Mouse (Mus musculus) neural tube, embryonic 11.5 days (tissue): ENCODE results near the gene Rcan2. TPM values are rescaled to one million over a fixed set of nuclear protein-coding genes. Genes with fewer than 3 reads are reported as not detected.

Source experiments
- ATAC-seq: fragments of 200-750 bp; cut with Nextera tagmentation; 2 replicates; pipeline ENCODE4 v1.8.0; 2017; ENCODE audit warnings: moderate number of reproducible peaks, mild to moderate bottlenecking, moderate TSS enrichment, moderate library complexity; ENCODE audit not compliant: insufficient read depth, low FRiP score, low TSS enrichment
- DNase-seq: peaks from one replicate; pipeline ENCODE4 v3.0.0-alpha.2; 2015; ENCODE audit warnings: low spot score
- H3K27ac ChIP-seq: fragments of 300-500 bp; sonication (generic); 2 replicates; pipeline ENCODE4 v1.5.1; 2014; ENCODE audit warnings: low read depth, mild to moderate bottlenecking, low read length
- H3K27me3 ChIP-seq: fragments of 300-500 bp; sonication (generic); 2 replicates; pipeline ENCODE4 v1.6.1; 2014; ENCODE audit warnings: mild to moderate bottlenecking, low read length, mixed read lengths; ENCODE audit not compliant: control insufficient read depth, insufficient read depth
- H3K36me3 ChIP-seq: fragments of 300-500 bp; sonication (generic); 2 replicates; pipeline ENCODE4 v1.6.1; 2014; ENCODE audit warnings: mild to moderate bottlenecking, low read length, moderate library complexity, mixed read lengths; ENCODE audit not compliant: control insufficient read depth, insufficient read depth
- H3K4me1 ChIP-seq: fragments of 300-500 bp; sonication (generic); 2 replicates; pipeline ENCODE4 v1.6.1; 2014; ENCODE audit warnings: low read length, mixed read lengths; ENCODE audit not compliant: control insufficient read depth, insufficient read depth
- H3K4me2 ChIP-seq: fragments of 300-500 bp; sonication (generic); 2 replicates; pipeline ENCODE4 v1.6.1; 2014; ENCODE audit warnings: low read depth, mild to moderate bottlenecking, moderate library complexity
- H3K4me3 ChIP-seq: fragments of 300-500 bp; sonication (generic); 2 replicates; pipeline ENCODE4 v1.5.1; 2014; ENCODE audit warnings: low read depth, low read length
- H3K9ac ChIP-seq: fragments of 300-500 bp; sonication (generic); 2 replicates; pipeline ENCODE4 v1.6.1; 2014; ENCODE audit warnings: mild to moderate bottlenecking, low read length
- H3K9me3 ChIP-seq: fragments of 300-500 bp; sonication (generic); 2 replicates; pipeline ENCODE4 v1.6.1; 2016; ENCODE audit warnings: low read length; ENCODE audit not compliant: control insufficient read depth
- WGBS: fragments of 180-500 bp; shearing (Covaris S2); extraction: QIAGEN DNeasy Blood & Tissue Kit; methylation state at CpG from one replicate; pipeline ENCODE4 v1.1.7; 2014; 5-methylcytosine and 5-hydroxymethylcytosine counted together
- polyA plus RNA-seq: library from polyadenylated mRNA; unstranded; fragments of >200 nt; fragmentation: Nextera tagmentation; extraction: Ambion mirVana; gene quantifications from 2 replicates; pipeline ENCODE4 v1.2.1, GENCODE M21; 2014

Rcan2 gene
- polyA plus RNA-seq, 1 experiment from 2014 or later: 19.7 TPM

DNA sequence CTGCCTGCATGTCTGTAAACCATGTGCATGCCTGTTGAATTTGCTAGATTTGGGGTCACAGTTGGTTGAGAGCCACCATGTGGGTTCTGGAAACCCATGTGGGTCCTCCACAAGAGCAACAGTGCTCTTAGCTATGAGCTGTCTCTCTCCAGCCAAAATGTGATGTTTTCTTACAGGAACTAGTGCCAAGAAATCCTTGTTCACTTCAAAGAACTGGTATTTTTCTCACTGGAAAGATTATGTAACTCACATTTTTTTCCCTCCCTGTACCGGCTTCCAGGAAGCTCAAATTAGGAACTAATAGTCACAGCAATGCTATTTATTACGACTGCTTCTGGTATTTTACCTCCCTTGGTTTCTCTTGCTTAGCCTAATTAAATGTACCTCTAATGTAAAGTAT lies 45.6 kb downstream of the Rcan2 start:
- no peak for ATAC-seq
- Histone ChIP-seq H3K9me3 (no peaks in the 10 kb centered on the region), H3K36me3 (no peaks in the 10 kb centered on the region), H3K4me1 (no peaks in the 10 kb centered on the region), H3K9ac (no peak overlapping the region), H3K27me3 (no peaks in the 10 kb centered on the region), H3K4me2 (no peak overlapping the region), H3K27ac (no peak overlapping the region), H3K4me3 (no peak overlapping the region)
- 81% methylated on average over 2 of the region's 2 CpGs for WGBS
- DNase-seq: no peak

DNA sequence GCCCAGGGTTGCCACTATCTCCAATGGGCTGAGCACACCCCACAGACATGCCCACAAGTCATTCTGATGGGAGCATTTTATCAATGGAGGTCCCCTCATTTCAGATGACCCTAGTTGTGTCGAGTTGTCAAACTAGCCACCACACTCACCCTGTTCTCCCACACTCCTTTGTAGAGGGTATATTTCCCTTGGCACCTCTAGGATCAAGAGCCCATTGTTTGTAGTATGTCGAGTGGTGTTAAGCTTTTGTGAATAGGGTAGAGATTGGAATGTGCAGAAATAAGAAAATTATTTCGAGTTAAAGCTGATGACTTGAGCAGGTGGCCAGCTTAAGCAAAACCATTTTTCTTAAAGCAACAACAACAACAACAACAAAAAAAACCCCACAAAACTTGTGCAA lies 47.8 kb downstream of the Rcan2 start:
- H3K4me1 ChIP-seq: no peaks in the 10 kb centered on the region
- no peaks in the 10 kb centered on the region for H3K36me3 ChIP-seq
- no peaks in the 10 kb centered on the region for H3K27me3 ChIP-seq
- 80% methylated on average over 3 of the region's 3 CpGs for WGBS
- no peaks in the 10 kb centered on the region for H3K9me3 ChIP-seq
- ATAC-seq (no peak), DNase-seq (no peak)
- H3K4me3 ChIP-seq: no peak overlapping the region
- no peak overlapping the region for H3K27ac ChIP-seq
- H3K4me2 ChIP-seq: no peak overlapping the region
- H3K9ac ChIP-seq: no peak overlapping the region

DNA sequence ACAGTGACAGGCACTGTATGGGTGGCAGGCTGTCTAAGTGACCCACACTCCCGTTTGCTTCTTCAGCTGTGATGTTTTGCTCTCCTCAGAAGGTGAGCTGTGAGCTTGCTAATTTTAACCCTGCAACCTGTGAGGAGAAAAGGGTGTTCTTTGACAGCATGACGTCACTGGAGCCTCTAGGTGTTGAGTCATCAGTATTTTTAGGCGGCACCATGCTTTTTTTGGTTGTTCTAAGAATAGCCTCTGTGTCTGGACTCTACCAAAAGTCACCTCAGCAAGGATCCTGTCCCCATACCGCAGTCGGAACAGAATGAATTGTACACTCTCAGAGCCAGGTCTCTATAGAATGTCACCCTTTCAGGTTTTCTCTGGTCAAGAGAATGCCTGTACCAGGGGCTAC lies 54.0 kb downstream of the Rcan2 start:
- no peak for ATAC-seq
- Histone ChIP-seq H3K9me3 (no peaks in the 10 kb centered on the region), H3K36me3 (no peaks in the 10 kb centered on the region), H3K27me3 (no peaks in the 10 kb centered on the region), H3K27ac (no peak overlapping the region), H3K9ac (no peak overlapping the region), H3K4me1 (no peaks in the 10 kb centered on the region), H3K4me3 (no peak overlapping the region), H3K4me2 (no peak overlapping the region)
- 85% methylated on average over 5 of the region's 5 CpGs for WGBS
- DNase-seq: no peak

DNA sequence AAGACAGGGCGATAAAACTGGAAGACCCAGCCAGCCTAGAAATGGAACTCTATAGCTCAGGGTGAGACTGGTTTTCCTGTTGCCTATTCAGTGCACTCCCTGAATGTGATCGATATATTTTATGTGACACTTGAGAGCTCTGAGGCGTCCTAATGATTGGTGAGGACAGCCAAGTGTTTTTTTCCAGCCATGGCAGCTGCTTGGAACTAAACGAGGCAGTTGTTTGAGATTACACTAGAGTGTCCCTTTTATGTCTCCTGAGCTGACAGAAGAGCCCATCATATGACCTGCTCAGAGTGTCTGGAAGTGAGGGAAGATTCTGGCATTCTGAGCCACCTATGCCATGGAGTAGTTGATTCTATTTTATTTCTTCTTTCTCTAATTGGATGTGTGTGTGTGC lies 54.9 kb downstream of the Rcan2 start:
- ATAC-seq (no peak), DNase-seq (no peak)
- Histone ChIP-seq H3K27ac (no peak overlapping the region), H3K27me3 (no peaks in the 10 kb centered on the region), H3K9me3 (no peaks in the 10 kb centered on the region), H3K4me3 (no peak overlapping the region), H3K4me1 (no peaks in the 10 kb centered on the region), H3K36me3 (no peaks in the 10 kb centered on the region), H3K4me2 (no peak overlapping the region), H3K9ac (no peak overlapping the region)
- 58% methylated on average over 4 of the region's 4 CpGs for WGBS

DNA sequence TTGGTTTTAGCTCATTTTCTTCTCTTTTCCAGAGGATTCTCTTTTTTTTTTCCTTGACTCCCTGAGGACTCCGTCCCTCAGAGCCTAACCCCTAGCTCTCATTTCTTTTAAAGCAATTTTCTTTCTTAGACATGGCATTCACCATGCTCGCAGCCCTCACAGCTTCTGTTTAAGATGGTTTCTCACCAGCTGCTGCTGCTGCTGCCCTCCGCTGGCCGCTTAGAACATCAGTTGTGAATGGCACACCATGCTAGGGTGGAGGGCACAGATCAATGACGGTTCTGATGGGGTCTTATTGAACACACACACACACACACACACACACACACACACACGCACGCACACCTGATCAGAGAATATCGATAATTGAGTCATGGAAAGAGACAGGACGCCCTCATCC lies 67.7 kb downstream of the Rcan2 start:
- Histone ChIP-seq H3K36me3 (no peaks in the 10 kb centered on the region), H3K9me3 (no peaks in the 10 kb centered on the region), H3K4me1 (no peaks in the 10 kb centered on the region), H3K9ac (no peak overlapping the region), H3K4me3 (no peak overlapping the region), H3K27ac (no peak overlapping the region), H3K4me2 (no peak overlapping the region), H3K27me3 (no peaks in the 10 kb centered on the region)
- DNase-seq: no peak
- 88% methylated on average over 9 of the region's 9 CpGs for WGBS
- ATAC-seq: no peak

DNA sequence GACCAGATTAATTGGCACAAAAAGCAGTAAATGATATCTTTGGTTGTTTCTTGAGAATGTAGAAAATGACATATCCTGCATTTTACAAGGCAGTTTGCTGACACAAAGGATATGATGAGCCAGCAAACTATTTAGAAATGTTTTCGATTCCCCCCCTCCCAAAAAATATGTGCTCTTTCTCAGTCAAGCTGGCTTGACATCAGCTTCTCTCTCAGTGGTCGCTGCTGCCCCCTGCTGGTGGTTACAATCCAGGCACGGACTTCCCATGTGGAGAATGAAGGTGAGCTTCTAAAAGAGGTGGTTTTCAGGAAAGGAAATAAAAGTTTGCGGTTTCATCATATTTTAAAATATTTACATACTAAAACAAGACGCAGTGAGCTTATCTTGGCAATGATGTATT lies 68.5 kb downstream of the Rcan2 start:
- DNase-seq: peak; percentile 70
- no peak overlapping the region for H3K4me3 ChIP-seq
- no peaks in the 10 kb centered on the region for H3K36me3 ChIP-seq
- no peaks in the 10 kb centered on the region for H3K4me1 ChIP-seq
- no peaks in the 10 kb centered on the region for H3K9me3 ChIP-seq
- ATAC-seq: no peak
- H3K27me3 ChIP-seq: no peaks in the 10 kb centered on the region
- no peak overlapping the region for H3K27ac ChIP-seq
- WGBS: 25% methylated on average over 5 of the region's 5 CpGs
- no peak overlapping the region for H3K4me2 ChIP-seq
- H3K9ac ChIP-seq: no peak overlapping the region

DNA sequence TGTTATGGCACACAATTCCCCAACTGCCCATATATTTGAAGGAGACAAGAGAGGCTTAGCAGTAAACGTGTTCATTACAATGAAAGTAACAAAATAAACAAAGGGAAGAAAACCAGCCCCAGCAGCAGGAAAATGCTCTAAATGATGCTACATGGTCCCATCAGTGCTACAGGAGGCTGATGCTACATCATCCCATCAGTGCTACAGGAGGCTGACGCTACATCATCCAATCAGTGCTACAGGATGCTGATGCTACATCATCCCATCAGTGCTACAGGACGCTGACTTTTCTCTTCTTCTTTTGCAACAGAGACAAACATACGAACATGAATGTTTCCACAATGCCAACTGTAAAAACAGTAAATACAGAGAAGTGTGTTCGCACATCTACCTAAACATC lies 73.3 kb downstream of the Rcan2 start:
- Histone ChIP-seq H3K27ac (no peak overlapping the region), H3K9me3 (no peaks in the 10 kb centered on the region), H3K9ac (no peak overlapping the region), H3K4me3 (no peak overlapping the region), H3K27me3 (no peaks in the 10 kb centered on the region), H3K4me2 (no peak overlapping the region), H3K4me1 (no peaks in the 10 kb centered on the region), H3K36me3 (no peaks in the 10 kb centered on the region)
- DNase-seq (no peak), ATAC-seq (no peak)
- 83% methylated on average over 5 of the region's 5 CpGs for WGBS

DNA sequence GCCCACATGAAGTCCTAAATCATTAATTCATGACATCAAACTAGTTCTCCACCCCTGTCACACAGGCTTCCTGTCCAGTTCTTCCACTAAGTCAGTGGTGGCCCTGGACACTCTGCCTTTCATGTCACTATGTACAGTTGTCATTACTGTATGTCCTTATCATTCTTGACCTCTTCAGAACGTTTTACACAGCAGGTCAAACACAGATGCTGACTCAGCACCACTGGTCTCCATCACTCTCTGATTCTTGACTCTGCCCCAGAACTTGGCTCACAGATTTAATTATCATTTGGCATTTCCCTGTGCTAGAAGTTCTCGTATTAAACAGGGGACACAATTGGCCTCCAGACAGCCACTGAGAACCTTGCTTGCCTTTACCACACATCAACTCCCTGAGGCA lies 76.3 kb downstream of the Rcan2 start:
- Histone ChIP-seq H3K9me3 (no peaks in the 10 kb centered on the region), H3K27me3 (no peaks in the 10 kb centered on the region), H3K27ac (no peak overlapping the region), H3K4me3 (no peak overlapping the region), H3K4me2 (no peak overlapping the region), H3K36me3 (no peaks in the 10 kb centered on the region), H3K4me1 (no peaks in the 10 kb centered on the region), H3K9ac (no peak overlapping the region)
- WGBS: 66% methylated on average over 2 of the region's 2 CpGs
- DNase-seq: no peak
- ATAC-seq: no peak

DNA sequence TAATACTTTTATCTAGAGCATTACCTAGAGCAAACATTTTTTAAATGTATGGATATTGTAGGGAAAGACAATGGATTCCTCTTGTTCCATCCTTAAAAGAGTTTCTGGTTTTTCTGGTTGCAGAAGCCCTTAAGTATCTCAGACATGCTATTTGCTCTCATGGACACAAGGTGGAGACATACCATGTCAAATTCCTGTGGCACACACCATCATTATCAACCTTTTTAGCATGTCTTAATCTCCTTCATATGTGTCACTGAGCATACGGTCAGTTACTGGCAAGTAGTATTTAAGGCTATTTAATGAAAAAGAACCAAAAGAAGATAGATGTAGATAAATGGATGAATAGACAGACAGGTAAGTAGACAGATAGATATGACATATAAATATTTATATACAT lies 81.9 kb downstream of the Rcan2 start:
- H3K27ac ChIP-seq: no peak overlapping the region
- H3K9ac ChIP-seq: no peak overlapping the region
- no peaks in the 10 kb centered on the region for H3K36me3 ChIP-seq
- WGBS: 49% methylated on average over 1 of the region's 1 CpGs
- DNase-seq (no peak), ATAC-seq (no peak)
- no peaks in the 10 kb centered on the region for H3K27me3 ChIP-seq
- no peak overlapping the region for H3K4me3 ChIP-seq
- H3K4me2 ChIP-seq: no peak overlapping the region
- no peaks in the 10 kb centered on the region for H3K4me1 ChIP-seq
- no peaks in the 10 kb centered on the region for H3K9me3 ChIP-seq
